Mouse (Mus musculus): Measurements from ENCODE around the gene Gm48552.

GRCm38 (mm10) chr10:81362336-81362949 is 26.4 kb upstream of the Gm48552 start:
- TF ChIP-seq POLR2A (IDR thresholded peaks at IDR 0.05; ENCODE audit: borderline replicate concordance, control insufficient read depth, low read depth, low read length) (peak; percentile 66; the same call in 1 of the 2 replicates), CTCF (IDR thresholded peaks at IDR 0.05; ENCODE audit: control insufficient read depth, insufficient read depth, low read length) (no peak)

Data from bone marrow, adult 2 months (tissue).